Comparison of ENCODE assay signal across 22 mouse cellular contexts in genomic region chr3:68760806-68761205, GRCm38 (mm10).
DNase-seq lines count a peak whose midpoint lies in the region; ATAC-seq and TF ChIP-seq lines count a peak whose summit lies in the region.
"Had no signal": no experiment of that assay in that cellular context is flagged by ENCODE, and none has a peak within 500 bp of the region (broad histone marks: within the 10 kb centered on the region; RNA-seq: fewer than 3 reads in every experiment).

No protein-coding gene starts in this region.

- no peaks in the 10 kb centered on the region for H3K9me3 ChIP-seq in forebrain, embryonic 10.5 days
- no peaks in the 10 kb centered on the region for H3K9me3 ChIP-seq in forebrain, embryonic 14.5 days (replicated peaks; ENCODE audit: control insufficient read depth, low read length)
- H3K9me3 ChIP-seq in heart, embryonic 15.5 days (replicated peaks), result no peaks in the 10 kb centered on the region
- no peaks in the 10 kb centered on the region for H3K9me3 ChIP-seq in kidney, postnatal 0 days (replicated peaks; ENCODE audit: low read length)
- H3K9me3 ChIP-seq: midbrain, embryonic 15.5 days; neural tube, embryonic 12.5 days had no signal

- H3K4me1 ChIP-seq in forebrain, embryonic 10.5 days, result peaks cover 17% of the 10 kb centered on the region
- no peaks in the 10 kb centered on the region for H3K4me1 ChIP-seq in forebrain, embryonic 14.5 days (ENCODE audit: control insufficient read depth, insufficient read depth, low read length)
- H3K4me1 ChIP-seq in heart, embryonic 15.5 days (replicated peaks), result peaks cover 34% of the 10 kb centered on the region
- H3K4me1 ChIP-seq in kidney, postnatal 0 days (replicated peaks; ENCODE audit: insufficient read depth, low read length), result peaks cover 21% of the 10 kb centered on the region
- H3K4me1 ChIP-seq: midbrain, embryonic 15.5 days had no signal

- no peak overlapping the region for H3K4me2 ChIP-seq in forebrain, embryonic 14.5 days (ENCODE audit: low read length)
- H3K4me2 ChIP-seq in heart, embryonic 15.5 days, result no peak overlapping the region
- H3K4me2 ChIP-seq in kidney, postnatal 0 days (ENCODE audit: low read length), result no peak overlapping the region
- H3K4me2 ChIP-seq: midbrain, embryonic 15.5 days had no signal

- H3K9ac ChIP-seq in forebrain, embryonic 14.5 days (ENCODE audit: low read length), result no peak overlapping the region
- no peak overlapping the region for H3K9ac ChIP-seq in heart, embryonic 15.5 days
- no peak overlapping the region for H3K9ac ChIP-seq in kidney, postnatal 0 days (ENCODE audit: low read depth, low read length)
- H3K9ac ChIP-seq: forebrain, postnatal 0 days; liver, postnatal 0 days; midbrain, embryonic 15.5 days; neural tube, embryonic 12.5 days had no signal

- TF ChIP-seq CTCF in kidney, postnatal 0 days (IDR thresholded peaks at IDR 0.05; ENCODE audit: low read depth), result no peak

- H3K27me3 ChIP-seq in forebrain, embryonic 10.5 days (ENCODE audit: poor library complexity, severe bottlenecking), result no peaks in the 10 kb centered on the region
- no peaks in the 10 kb centered on the region for H3K27me3 ChIP-seq in forebrain, embryonic 14.5 days (replicated peaks; ENCODE audit: control insufficient read depth, insufficient read depth, low read length)
- H3K27me3 ChIP-seq in heart, embryonic 15.5 days, result no peaks in the 10 kb centered on the region
- H3K27me3 ChIP-seq in kidney, postnatal 0 days (ENCODE audit: insufficient read depth, low read length), result no peaks in the 10 kb centered on the region
- H3K27me3 ChIP-seq: CH12.LX; midbrain, embryonic 15.5 days; neural tube, embryonic 12.5 days had no signal

- H3K27ac ChIP-seq in forebrain, embryonic 10.5 days, result peak overlapping the region; percentile 67
- no peak overlapping the region for H3K27ac ChIP-seq in forebrain, embryonic 14.5 days (ENCODE audit: low read depth, low read length)
- peak overlapping the region; percentile 76 for H3K27ac ChIP-seq in heart, embryonic 15.5 days
- peak overlapping the region; percentile 54; the same call in 1 of the 2 replicates for H3K27ac ChIP-seq in kidney, postnatal 0 days
- H3K27ac ChIP-seq: hindbrain, postnatal 0 days; macrophage; midbrain, embryonic 15.5 days; neural tube, embryonic 12.5 days had no signal

- 72% methylated on average over 2 of the region's 2 CpGs for WGBS in forebrain, embryonic 10.5 days
- 91% methylated on average over 2 of the region's 2 CpGs for WGBS in forebrain, embryonic 14.5 days
- 68% methylated on average over 2 of the region's 2 CpGs for WGBS in heart, embryonic 15.5 days
- WGBS in kidney, postnatal 0 days, result 63% methylated on average over 2 of the region's 2 CpGs

- ATAC-seq in forebrain, embryonic 14.5 days, result no peak
- no peak for ATAC-seq in heart, embryonic 15.5 days (replicated peaks; ENCODE audit: insufficient number of reproducible peaks, insufficient read depth, low FRiP score, low read depth)
- no peak for ATAC-seq in kidney, postnatal 0 days (replicated peaks; ENCODE audit: low FRiP score, low read depth)
- ATAC-seq: forebrain, postnatal 0 days; hindbrain, postnatal 0 days; midbrain, embryonic 15.5 days had no signal

- H3K4me3 ChIP-seq in forebrain, embryonic 10.5 days, result no peak overlapping the region
- no peak overlapping the region for H3K4me3 ChIP-seq in forebrain, embryonic 14.5 days (ENCODE audit: low read depth, low read length)
- no peak overlapping the region for H3K4me3 ChIP-seq in heart, embryonic 15.5 days
- no peak overlapping the region for H3K4me3 ChIP-seq in kidney, postnatal 0 days (replicated peaks; ENCODE audit: low read depth, low read length)
- H3K4me3 ChIP-seq: midbrain, embryonic 15.5 days; neural tube, embryonic 12.5 days had no signal

- no peak for DNase-seq in forebrain, embryonic 10.5 days (ENCODE audit: extremely low spot score, low spot score)
- no peak for DNase-seq in forebrain, embryonic 14.5 days (ENCODE audit: low spot score)
- DNase-seq in heart, adult 18-20 months, result no peak
- no peak for DNase-seq in kidney, postnatal 0 days (ENCODE audit: low spot score)
- no peak for DNase-seq in kidney, postnatal 4 days
- peak; percentile 68 for DNase-seq in brain, adult 2 months (ENCODE audit: low read depth, low spot score)
- DNase-seq in cerebellum, adult 9-10 months, result no peak
- DNase-seq: adrenal gland, adult 8-10 months; cerebellum, adult 2 months; forebrain, postnatal 0 days; heart, postnatal 14 days; left cerebral cortex, postnatal 4 days; liver; liver, postnatal 0 days; retina, postnatal 1 day; right cerebral cortex, postnatal 4 days had no signal

- no peaks in the 10 kb centered on the region for H3K36me3 ChIP-seq in forebrain, embryonic 10.5 days (replicated peaks)
- no peaks in the 10 kb centered on the region for H3K36me3 ChIP-seq in forebrain, embryonic 14.5 days (ENCODE audit: control insufficient read depth, insufficient read depth, low read length)
- no peaks in the 10 kb centered on the region for H3K36me3 ChIP-seq in heart, embryonic 15.5 days
- no peaks in the 10 kb centered on the region for H3K36me3 ChIP-seq in kidney, postnatal 0 days (ENCODE audit: insufficient read depth, low read length)
- H3K36me3 ChIP-seq: midbrain, embryonic 15.5 days; neural tube, embryonic 12.5 days had no signal
